Mouse (Mus musculus) urinary bladder, postnatal 10 days (tissue): ENCODE measurements around the gene Tmem19.

Experiments
- DNase-seq: peaks from one replicate; pipeline ENCODE4 v3.0.0; 2022; ENCODE audit warnings: low spot score

Tmem19 gene

DNA sequence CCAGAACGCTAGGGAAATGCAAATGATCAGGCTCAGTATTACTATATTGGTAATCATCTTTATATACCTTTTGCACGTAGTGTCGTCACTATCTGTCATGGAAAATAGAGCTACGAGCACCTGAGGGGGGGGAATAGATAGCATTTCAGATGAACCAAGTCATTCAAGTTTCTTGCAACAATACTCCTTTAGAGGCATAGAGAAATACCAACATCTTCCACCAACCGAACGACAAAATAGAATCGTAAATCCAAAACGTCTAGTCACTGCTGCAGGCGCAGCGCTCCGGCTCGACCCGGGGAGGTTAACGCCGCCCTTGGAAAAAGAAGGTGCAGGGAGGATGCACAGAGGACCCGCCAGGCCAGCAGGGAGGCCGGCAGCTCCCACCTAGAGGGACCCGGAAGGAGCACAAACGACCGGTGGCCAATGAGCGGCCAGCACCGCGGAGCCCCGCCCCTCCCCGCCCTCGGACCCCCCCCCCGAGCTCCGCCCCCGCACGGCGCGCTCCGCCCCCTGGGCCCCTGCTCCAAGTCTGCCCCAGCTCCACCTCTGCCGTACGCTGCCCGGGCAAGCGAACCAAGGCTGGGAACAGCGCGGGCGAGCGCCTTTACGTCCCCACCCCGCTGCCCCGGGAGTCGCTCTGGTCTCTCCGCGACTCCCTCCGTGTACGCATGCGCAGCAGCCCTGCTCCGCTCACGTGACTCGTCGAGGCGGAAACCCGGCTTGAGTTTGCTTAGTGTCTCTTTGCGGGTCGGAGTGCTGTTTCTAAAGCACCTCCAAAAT lies at the start of gene Tmem19:
Gene Tmem19 (minus strand): TSS at position 662 of the 783 bp plus-strand sequence.
- peak; percentile 95 for DNase-seq

- DNase-seq, result no peak
Measured at GRCm38 (mm10) chr10:115406393-115406792, 44.1 kb upstream of the Tmem19 start.

DNA sequence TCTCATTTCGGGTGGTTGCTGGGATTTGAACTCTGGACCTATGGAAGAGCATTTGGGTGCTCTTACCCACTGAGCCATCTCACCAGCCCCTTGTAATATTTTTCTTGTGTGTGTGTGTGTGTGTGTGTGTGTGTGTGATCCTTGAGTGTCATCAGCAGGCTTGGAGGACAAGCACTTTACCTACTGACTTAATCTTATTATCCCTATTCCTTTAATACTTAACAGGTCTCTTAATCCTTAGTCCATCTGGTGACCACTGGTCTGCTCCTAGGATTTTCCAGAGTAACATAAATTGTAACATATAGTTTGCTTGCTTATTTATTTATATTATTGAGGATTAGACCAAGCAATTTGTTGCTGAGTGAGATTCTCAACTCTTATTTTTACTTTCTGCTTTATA lies 29.6 kb upstream of the Tmem19 start:
- DNase-seq, result no peak

DNA sequence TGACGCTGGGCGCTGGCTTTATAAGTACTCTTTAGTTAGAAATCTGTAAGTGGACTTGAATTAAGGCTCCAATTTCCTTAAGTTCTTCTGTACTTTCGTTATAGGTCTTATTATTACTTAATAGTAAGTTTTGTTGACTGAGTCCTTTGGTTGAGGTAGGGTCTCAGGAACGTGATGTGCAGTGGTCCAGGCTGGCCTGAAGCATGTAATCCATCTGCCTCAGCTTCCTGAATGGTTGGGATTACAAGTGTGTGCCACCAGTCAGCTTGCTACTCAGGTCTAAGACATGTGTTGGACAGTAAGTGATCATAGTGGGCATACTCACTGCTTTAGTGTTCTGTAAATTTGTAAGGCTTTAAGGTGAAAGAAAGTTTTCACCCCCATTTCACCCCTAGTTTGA lies 28.8 kb upstream of the Tmem19 start:
- no peak for DNase-seq

DNA sequence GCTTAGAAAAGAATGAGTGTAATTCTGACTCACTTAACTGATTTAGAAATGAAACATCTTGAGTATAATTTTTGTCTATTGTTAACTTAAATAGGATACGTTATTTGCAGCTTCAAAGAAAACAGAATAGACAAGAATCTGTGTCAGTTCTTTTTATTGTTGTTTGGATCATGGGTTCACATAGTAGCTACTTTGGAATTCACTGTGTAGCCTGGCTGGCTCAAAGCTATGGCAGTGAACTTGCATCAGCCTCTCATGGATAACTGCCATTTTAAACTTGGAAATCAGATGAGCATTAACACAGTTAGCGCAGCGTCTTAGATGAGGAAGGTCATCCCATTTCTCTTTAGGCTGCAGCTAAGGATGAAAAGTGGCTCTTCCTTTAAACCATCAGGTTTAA lies 25.6 kb upstream of the Tmem19 start:
- no peak for DNase-seq

GRCm38 (mm10) chr10:115385018-115386002 lies 23.0 kb upstream of the Tmem19 start:
- peak; percentile 17 for DNase-seq

DNA sequence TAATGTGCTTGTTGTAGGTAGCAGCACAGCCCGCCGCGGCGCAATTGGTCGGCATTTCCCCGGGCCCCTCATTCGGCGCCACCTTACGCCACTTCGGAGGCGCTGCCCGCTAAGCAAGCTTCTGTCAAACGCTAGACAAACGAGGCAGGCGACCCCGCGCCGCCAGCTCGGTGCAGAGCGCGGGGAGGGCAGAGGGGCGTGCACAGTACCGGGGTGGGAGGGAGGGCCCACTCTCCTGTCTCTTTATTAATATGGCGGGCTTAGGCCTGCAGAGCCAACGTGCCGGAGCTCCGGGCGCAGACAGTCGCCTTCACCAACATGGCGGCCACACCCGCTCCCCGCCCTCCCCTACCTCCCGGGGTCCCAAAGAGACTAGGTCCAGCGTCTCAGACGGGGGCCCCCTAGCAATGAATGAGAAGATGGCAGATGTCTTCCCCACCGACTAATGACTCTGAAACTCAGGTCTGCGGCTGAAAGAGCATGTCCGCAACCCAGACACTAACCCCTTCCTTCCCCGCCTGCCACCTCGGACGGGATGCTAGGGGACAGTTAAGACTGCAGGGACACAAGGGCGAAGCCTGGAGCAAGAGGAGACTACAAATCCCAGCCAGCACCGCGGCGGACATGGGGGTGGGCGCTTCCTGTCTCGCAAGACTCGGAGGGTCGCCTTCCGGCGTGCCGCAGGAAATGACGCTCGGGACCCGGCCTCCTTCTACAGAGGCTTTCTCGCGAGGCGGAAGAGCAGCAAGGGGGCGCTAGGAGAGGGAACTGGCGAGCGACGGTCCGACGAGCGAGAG lies 22.1 kb upstream of the Tmem19 start, which contains the start of the genes Thap2 and Zfc3h1:
Gene Thap2 (minus strand): TSS at position 223 of the 797 bp plus-strand sequence.
Gene Zfc3h1 (plus strand): TSS at position 739 of the 797 bp plus-strand sequence.
- DNase-seq, result peak; percentile 91

DNA sequence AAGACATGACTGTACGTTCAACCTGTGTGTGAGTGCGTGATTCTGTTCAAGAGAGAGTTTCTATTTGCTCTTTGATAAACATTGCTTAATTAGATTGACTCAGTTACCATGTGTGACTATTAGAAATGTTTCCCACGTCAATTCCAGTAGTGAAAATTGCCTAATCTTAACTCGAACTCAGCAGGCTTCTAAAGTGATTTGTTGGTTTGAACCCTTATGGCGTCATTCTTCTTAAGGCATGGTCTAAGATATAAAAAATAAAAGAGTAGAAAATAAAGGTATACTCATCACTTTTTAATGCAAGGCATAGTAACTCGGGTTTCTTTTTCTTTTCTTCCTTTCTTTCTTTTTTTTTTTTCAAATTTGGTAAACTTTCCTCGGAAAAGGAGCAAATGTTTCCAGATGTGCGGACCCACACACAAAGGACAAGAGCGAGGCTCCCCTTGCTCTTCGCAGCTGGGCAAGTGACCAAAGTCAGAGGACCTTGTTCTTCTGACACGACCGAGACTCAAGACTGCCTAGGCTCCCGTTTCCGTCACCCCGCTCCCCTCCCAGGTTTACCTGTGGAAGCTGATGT lies 21.4 kb upstream of the Tmem19 start:
- no peak for DNase-seq

DNA sequence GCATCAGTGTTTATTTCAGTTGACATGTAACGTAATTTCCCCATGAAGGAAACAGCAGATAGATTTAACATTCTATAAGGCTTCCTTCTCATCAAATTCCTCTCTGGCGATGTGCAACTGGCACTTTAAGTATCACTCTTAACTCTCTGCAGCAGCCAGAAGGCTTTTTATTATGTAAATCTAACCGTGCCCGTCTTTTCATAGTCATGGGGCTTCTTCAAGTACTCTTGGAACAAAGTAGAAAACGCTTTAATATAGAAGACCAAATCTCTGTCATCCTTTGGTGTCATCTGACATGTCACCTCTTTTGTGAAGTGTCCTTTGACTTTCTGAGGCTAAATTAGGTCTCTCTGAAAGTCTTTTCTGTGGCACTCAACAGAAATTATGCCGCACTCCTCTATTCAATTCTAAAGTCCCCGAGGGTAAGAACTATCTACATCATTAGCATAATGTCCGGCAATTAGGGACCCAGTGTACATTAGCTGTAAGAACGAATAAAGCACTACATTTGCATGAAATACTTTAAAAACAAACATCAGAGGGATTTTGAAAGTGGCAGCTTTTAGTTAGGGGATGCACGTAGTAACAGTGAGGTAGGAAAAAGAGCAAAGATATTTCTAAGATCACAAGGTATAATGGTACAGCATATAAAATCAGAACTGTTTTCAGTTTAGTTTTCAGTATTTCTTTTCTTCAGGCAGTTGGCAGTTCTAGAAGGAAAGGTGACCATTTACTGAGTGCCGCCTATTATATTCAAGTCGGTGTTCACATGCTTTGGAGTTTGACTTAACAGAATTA lies 20.7 kb upstream of the Tmem19 start:
- no peak for DNase-seq

DNA sequence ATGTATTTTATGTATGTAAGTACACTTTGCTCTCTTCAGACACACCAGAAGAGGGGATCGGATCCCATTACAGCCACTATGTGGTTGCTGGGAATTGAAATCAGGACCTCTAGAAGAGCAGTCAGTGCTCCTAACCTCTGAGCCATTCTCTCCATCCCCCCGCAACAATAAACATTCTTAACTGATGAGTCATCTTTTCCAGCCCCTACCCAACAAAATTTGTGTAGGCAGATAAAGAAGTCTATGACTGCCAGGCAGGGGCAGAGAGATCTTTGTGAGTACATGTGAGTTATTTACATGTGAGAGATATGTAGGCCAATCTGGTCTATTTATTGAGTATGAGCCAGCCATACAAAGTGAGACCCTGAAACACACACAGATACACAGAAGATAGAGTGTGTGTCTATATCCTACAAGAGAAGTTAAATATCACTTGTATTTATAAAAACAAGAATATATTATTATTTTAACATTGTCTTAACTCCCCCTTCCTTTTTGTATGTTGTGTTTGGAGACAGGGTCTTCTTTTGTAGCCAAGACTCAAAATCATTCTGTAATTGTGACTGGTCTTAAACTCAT lies 19.3 kb upstream of the Tmem19 start:
- no peak for DNase-seq

- no peak for DNase-seq
Measured at GRCm38 (mm10) chr10:115363151-115363550, 850 bp upstream of the Tmem19 start.

GRCm38 (mm10) chr10:115362623-115362964 lies 293 bp upstream of the Tmem19 start:
- no peak for DNase-seq

DNA sequence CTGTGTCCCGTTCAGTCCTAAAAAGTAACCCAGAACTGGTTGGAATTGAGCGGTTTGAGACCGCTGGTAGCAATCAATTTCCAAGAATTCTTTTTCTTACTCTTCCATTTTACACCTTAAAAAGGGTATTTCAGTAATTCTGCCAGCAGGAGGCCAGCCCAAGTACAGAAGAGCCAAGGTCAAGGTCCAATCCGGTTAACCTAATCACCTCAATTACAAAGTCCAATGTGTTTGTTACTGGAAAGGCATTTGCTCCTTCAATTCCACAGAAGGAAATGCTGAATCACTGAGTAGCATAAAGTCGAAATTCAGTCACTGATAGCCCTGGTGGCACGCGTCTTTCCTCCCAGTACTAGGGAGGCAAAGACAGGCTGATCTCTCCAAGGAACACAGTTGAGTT lies 3.2 kb downstream of the Tmem19 start:
- no peak for DNase-seq

- no peak for DNase-seq
Measured at GRCm38 (mm10) chr10:115358216-115358919, 3.9 kb downstream of the Tmem19 start.

- no peak for DNase-seq
Measured at GRCm38 (mm10) chr10:115356106-115356505, 6.2 kb downstream of the Tmem19 start.

GRCm38 (mm10) chr10:115355016-115355415 lies 7.3 kb downstream of the Tmem19 start:
- no peak for DNase-seq

DNA sequence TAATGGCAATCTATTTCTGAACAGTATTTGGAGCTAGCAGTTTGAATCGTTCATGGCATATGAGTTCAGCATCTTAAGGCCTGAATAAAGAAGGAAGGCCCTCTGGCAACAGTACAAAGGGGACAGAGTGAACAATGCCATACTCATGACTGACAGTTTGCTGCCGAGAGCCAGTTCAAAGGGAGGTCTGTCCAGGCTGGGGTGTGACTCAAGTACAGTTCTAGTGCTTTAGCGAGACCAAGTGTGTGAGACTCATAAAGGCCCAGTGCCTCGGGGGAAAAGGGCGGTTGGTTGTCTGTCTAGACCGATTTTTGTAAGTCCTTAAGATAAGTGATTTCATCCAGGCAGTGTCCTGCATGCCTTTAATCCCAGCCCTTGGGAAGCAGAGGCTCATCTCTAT lies 7.7 kb downstream of the Tmem19 start:
- DNase-seq, result no peak

GRCm38 (mm10) chr10:115350810-115351397 lies 11.4 kb downstream of the Tmem19 start:
- no peak for DNase-seq

DNA sequence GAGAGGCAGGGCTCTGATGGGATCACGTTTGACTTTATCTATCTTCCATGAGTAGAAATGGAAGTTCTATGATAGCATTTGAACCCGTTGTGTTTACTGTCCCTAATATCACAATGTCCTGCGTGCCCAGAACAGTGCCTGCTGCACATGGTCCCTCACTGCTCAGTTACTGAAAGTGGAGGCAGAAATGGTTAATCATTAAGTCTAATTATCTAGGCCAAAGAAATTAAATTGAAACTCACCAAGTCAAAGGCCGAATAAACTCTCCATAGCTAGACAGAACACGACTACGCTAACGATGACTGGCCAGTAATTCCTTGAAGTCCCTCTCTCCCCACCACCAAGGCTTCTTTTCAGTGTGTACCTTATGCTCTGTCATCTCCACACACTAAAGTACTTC lies 12.8 kb downstream of the Tmem19 start:
- DNase-seq, result no peak
